Mouse (Mus musculus) T-helper 1 cell (primary cell): ENCODE measurements at regions not wholly inside any gene's neighbourhood (a gene's known extent, or its start where the extent isn't known, plus 50 kb on each side); places are given as distances from the start of the nearest gene placed in this dataset.

Experiments used
- in situ Hi-C: fragments of 300-600 bp; cut with MboI, MseI; formaldehyde crosslinking; loops from one replicate; pipeline ENCODE4 v1.15.1; 2025; ENCODE audit warnings: high pct_unique_total_duplicates

GRCm38 (mm10) chr14:120102010-120102748 is 59.9 kb upstream of the Oxgr1 start:
- in situ Hi-C loops: no loop called here

- in situ Hi-C loops: no loop called here
Measured at GRCm38 (mm10) chr14:120102749-120103142, 60.5 kb upstream of the Oxgr1 start.

GRCm38 (mm10) chr14:120109846-120110245 is 67.6 kb upstream of the Oxgr1 start:
- in situ Hi-C loops: no loop called here

- in situ Hi-C loops: no loop called here
Measured at GRCm38 (mm10) chr14:120113316-120113715, 71.1 kb upstream of the Oxgr1 start.

- in situ Hi-C loops: no loop called here
Measured at GRCm38 (mm10) chr14:120118582-120118981, 76.3 kb upstream of the Oxgr1 start.

- in situ Hi-C loops: no loop called here
Measured at GRCm38 (mm10) chr14:120119094-120119501, 76.9 kb upstream of the Oxgr1 start.

- in situ Hi-C loops: no loop called here
Measured at GRCm38 (mm10) chr14:120119506-120119905, 77.3 kb upstream of the Oxgr1 start.

GRCm38 (mm10) chr14:120120261-120120660 is 78.0 kb upstream of the Oxgr1 start:
- in situ Hi-C loops: no loop called here

GRCm38 (mm10) chr14:120125315-120125714 is 83.1 kb upstream of the Oxgr1 start:
- in situ Hi-C loops: no loop called here

- in situ Hi-C loops: no loop called here
Measured at GRCm38 (mm10) chr14:120127481-120127880, 85.2 kb upstream of the Oxgr1 start.

GRCm38 (mm10) chr14:120134346-120135008 is 92.2 kb upstream of the Oxgr1 start:
- in situ Hi-C loops: loop anchor here (5.0 kb wide), 1 partner anchor 268 kb away; no protein-coding TSS in a partner anchor

- in situ Hi-C loops: loop anchor here (5.0 kb wide), 1 partner anchor 267 kb away; no protein-coding TSS in a partner anchor
Measured at GRCm38 (mm10) chr14:120135198-120135597, 93.0 kb upstream of the Oxgr1 start.

- in situ Hi-C loops: loop anchor here (5.0 kb wide), 1 partner anchor 266 kb away; no protein-coding TSS in a partner anchor
Measured at GRCm38 (mm10) chr14:120136736-120137135, 94.5 kb upstream of the Oxgr1 start.

GRCm38 (mm10) chr14:120137680-120138136 is 95.5 kb upstream of the Oxgr1 start:
- in situ Hi-C loops: loop anchor here (5.0 kb wide), 1 partner anchor 265 kb away; no protein-coding TSS in a partner anchor

GRCm38 (mm10) chr14:120138546-120138945 is 96.3 kb upstream of the Oxgr1 start:
- in situ Hi-C loops: loop anchor here (5.0 kb wide), 1 partner anchor 264 kb away; no protein-coding TSS in a partner anchor

GRCm38 (mm10) chr14:120139256-120139655 is 97.0 kb upstream of the Oxgr1 start:
- in situ Hi-C loops: loop anchor here (5.0 kb wide), 1 partner anchor 263 kb away; no protein-coding TSS in a partner anchor

- in situ Hi-C loops: loop anchor here (5.0 to 10.0 kb wide), 3 partner anchors 263 to 675 kb away; no protein-coding TSS in a partner anchor
Measured at GRCm38 (mm10) chr14:120139671-120140071, 97.4 kb upstream of the Oxgr1 start.

GRCm38 (mm10) chr14:120140211-120140610 is 98.0 kb upstream of the Oxgr1 start:
- in situ Hi-C loops: loop anchor here (10.0 kb wide), 2 partner anchors 295 to 675 kb away; no protein-coding TSS in a partner anchor

- in situ Hi-C loops: loop anchor here (10.0 kb wide), 2 partner anchors 294 to 674 kb away; no protein-coding TSS in a partner anchor
Measured at GRCm38 (mm10) chr14:120140791-120141747, 98.8 kb upstream of the Oxgr1 start.

GRCm38 (mm10) chr14:120142281-120142680 is 100.0 kb upstream of the Oxgr1 start:
- in situ Hi-C loops: loop anchor here (10.0 kb wide), 2 partner anchors 293 to 673 kb away; no protein-coding TSS in a partner anchor

- in situ Hi-C loops: loop anchor here (10.0 kb wide), 2 partner anchors 290 to 670 kb away; no protein-coding TSS in a partner anchor
Measured at GRCm38 (mm10) chr14:120144451-120144850, 102.2 kb upstream of the Oxgr1 start.
